Mouse (Mus musculus) mouse embryonic stem cell (cell line): Measurements from ENCODE around the gene Ube4b.
"Not testable (repeated sequence)": the region's sequence is repeated elsewhere in the genome, so short reads cannot be mapped to it uniquely, and the experiment has no call there.

ENCODE experiments used
- in situ Hi-C, 2 experiments: fragments of 300-500 bp; cut with MboI; formaldehyde crosslinking; loops; 1 replicate in 1 of 2; 3 replicates in 1 of 2; pipeline ENCODE4 v1.14.3; 2019 to 2020; ENCODE audit warnings: low sequenced_read_pairs in 2 of 2, low pct_unique_long_range_greater_than_20kb in 1 of 2, mixed read lengths in 1 of 2; ENCODE audit not compliant: unreplicated experiment in 1 of 2

The Ube4b gene

DNA sequence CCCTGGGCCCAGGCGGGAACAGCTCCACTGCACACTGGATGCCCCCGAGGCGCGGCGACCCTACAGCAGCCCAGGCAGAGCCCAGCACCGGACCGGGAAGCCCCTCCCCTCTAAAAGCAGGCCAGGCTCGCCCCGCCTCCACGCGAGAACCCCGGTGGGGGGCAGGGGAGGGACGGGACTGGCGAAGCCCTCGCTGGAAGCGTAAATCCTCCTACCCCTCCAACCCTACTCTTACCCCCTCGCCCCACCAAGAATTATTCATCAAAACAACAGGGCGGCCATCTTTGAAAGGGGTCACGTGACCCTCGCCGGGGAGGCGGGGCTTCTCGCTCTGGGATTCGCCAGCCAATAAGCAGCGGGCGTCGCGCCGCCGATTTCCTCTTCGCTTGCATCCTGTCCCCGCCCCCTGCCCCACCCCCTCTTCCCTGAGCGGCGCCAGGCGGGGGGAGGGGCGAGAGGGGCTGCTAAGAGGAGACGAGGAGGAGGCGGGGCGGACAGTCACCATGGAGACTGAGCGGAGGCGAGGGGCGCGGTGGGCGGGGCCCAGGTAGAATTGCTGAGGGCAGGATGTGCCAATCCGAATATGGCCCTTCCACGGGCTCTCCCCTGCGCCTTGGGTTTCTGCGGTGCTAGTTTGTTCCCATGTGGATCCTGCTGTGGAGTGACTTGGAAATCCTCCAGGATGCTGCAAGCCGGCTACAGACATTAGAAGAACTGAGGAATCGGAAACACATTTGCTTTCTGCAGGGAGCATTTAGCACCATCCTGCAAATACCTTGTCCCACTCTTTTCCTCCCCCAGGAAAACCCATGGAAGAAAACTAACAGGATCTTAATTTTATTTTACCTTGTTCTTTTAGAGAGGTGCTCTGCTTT lies at the start of gene Ube4b:
Ube4b (minus strand) TSS at position 425 of the 875 bp plus-strand sequence.
- in situ Hi-C loops = no loop called here

DNA sequence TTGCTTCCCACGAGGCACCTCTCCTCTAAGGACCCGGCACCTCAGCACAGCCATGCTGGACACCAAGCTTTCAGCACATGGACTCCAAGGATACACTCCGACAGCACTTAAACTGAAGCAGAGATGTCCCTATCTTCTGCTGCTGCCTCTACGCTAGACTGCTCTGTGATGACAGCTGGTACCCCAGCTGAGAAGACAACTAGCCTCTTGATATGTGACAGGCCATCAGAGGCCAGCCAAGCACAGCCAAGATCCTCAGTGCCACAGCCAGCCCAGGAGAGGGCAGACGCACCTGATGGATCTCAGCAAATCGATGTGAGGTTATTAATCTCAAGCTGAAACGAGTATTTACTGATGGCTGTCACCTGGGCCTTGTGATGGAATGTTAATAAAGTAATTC lies 48.5 kb upstream of the Ube4b start:
- in situ Hi-C loops = no loop called here

DNA sequence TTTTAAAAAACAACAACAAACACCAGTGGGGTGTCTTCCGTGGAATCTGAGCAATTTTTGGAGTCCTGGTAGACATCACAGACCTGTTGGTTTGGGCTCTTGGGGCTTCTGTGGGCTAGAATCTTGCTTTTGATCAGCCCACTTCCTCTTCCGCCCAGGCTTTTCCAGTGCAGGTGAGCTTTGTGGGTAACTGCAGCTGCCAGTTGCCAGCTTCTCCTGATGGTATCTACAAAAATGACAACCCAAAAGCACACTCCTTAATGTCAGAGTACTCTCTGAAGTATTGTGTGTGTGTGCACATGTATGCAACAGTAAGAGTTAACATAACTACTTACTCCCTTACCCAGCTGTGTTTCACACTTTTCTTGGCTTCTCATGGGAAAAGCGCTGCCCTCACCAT lies 43.0 kb upstream of the Ube4b start:
- in situ Hi-C loops = loop anchor here in 1 of 2 experiments (10.0 kb wide), 1 partner anchor 55 kb away; no protein-coding TSS in a partner anchor

DNA sequence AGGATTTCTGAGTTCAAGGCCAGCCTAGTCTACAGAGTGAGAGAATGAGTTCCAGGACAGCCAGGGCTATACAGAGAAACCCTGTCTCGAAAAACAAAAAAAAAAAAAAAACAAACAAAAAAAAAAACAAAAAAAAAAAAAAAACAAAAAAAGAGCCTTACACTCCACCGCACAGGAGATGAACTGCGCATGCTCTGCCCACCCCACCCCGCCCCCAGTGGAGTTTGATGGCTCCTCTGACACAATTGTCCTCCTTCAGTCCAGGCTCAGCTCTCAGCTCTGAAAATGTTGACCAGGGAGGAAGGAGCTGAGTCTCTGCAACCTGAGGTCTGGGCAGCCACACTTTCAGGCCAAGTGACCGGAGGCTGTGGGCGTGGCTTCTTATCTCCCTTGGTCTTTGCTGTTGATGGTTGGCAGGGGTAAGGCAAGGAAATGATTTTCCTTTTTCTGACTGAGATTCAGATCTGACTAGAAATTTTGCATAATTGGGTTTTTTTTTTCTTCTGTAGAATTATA lies 36.9 kb upstream of the Ube4b start:
- in situ Hi-C loops = loop anchor here in 1 of 2 experiments (10.0 kb wide), 1 partner anchor 61 kb away; no protein-coding TSS in a partner anchor

DNA sequence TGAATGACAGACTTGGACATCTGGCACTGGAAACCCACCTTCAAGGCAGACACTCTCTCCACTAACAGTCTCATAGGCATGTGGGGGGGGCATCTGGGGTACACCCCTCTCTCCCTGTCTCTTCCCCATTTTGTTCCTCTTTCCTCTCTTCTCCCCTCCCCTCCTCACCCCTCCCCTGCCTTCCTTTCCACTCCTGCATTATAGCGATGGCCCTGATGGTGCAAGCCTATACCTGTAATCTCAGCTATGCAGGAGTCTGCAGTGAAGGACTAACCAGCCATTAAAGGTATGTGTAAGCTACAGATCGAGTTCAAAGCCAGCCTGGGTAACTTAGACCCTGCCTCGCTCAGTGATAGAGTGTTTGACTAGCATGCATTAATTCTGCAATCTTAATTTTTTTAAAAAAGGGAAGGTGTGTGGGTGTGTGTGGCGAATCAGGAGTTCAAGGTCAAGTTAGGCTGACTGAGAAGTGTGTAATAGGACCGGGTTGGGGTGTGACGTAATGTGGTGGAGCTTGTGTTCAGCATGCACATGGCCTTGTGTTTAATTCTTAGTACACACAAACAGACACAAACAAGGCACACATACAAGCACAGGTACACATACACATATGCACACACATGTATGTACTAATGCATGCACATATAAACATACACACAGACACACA lies 35.9 kb upstream of the Ube4b start:
- in situ Hi-C loops = loop anchor here in 1 of 2 experiments (10.0 kb wide), 1 partner anchor 62 kb away; no protein-coding TSS in a partner anchor

DNA sequence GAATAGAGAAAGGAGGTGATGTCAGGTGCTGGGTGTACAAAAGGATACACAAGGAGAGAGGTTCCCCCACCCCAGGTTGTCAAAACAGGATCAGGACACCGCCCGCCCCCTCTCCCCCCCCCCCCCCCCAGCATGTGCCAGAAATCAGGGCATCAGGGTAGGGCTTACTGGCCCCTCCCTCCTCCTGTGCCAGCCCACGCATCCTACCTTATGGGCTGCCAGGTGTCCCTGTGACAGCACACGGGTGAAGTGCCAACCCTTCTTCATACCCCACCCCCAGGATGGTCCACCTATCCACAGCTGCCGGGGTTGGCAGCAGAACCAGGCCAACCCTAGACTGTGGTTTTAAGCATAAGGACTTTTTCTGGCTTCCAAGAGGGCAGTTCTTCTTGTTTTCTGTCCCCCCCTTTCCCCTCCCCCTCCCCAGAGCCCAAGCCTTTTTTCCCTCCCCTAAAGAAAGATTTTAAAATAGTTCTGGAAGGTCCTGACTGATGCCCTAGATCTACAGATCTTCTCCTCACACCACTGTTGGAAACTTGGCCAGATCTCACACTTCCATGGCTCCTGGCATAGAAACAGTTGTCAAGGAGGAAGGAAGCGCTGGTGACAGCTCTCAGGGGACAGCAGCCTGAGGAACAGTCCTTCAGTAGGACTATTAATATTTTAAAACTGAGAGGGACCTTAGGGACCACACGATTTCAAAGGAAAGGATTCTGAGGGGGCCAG lies 35.2 kb upstream of the Ube4b start:
- in situ Hi-C loops = loop anchor here in 1 of 2 experiments (10.0 kb wide), 1 partner anchor 63 kb away; no protein-coding TSS in a partner anchor

DNA sequence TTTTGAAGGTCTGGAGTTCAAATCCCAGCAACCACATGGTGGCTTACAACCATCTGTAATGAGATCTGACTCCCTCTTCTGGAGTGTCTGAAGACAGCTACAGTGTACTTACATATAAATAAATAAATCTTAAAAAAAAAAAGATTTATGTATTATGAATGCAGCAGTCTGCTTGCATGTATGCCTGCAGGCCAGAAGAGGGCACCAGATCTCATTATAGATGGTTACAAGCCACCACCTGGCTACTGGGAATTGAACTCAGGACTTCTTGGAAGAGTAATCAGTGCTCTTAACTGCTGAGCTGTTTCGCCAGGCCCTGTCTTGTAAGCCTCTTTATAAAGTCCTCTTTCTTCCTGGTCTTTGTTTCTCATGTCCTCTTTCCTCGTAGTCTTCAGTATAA lies 33.9 kb upstream of the Ube4b start:
- in situ Hi-C loops = loop anchor here in 1 of 2 experiments (10.0 kb wide), 1 partner anchor 64 kb away; no protein-coding TSS in a partner anchor

DNA sequence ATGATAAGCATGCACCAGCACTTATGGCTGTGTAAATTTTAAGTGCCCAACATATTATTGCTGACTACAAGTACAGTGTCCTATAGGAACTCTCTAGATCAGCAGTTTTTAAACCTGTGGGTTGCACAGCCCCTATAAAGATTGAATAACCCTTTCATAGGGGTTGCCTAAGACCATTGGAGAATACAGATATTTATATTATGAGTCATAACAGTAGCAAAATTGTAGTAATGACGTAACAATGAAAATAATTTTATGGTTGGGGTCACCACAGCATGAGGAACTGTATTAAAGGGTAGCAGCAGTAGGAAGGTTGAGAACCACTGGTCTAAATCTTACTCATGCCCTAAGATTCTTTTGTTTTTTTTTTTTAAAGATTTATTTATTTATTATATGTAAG lies 32.9 kb upstream of the Ube4b start:
- in situ Hi-C loops = no loop called here

DNA sequence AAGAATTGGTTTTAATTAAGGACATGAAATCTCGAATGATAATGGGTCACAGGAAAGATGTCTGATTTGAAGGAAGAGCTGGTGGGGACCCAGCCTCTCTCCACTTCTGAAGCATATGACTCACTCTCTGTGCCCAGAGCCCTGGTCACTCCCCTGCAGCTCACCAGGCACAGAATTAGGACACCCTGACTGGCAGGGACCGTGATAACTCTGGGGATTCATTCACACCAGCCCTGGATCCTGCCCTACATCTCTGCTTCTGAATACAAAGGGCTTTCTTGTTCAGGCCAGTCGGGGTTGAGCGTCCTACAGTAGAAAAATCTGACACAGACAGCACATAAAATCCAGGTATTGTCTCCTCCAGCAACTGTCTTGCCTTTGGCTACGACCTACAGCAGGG lies 32.0 kb upstream of the Ube4b start:
- in situ Hi-C loops = no loop called here

DNA sequence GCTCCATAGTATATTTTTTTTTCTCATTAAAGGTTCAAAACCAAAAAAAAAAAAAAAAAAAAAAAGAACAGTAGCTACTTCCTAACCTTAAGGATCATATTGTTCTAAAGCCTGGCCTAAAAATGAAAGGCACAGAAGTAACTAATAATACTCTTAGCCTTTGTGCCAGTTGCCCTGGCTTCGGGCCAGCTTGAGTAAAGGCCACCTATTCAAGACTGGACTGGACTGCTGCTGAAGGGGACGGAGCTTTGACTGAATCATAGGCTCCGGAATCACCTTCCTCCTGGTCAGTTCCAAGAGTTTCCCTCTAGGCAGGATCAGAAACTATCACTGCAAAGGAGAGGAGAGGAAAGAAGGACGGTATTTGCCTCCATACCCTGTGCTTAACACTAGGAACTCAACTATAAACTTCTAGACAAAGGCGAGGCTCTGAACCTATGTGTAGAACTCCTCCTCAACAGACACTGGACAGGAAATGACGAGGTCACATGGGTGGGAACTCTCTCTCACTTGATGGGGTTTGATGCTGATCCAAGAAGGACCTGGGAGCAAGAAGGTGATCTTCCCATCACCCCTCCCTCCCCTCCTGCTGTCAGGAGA lies 31.4 kb upstream of the Ube4b start:
- in situ Hi-C loops = no loop called here

DNA sequence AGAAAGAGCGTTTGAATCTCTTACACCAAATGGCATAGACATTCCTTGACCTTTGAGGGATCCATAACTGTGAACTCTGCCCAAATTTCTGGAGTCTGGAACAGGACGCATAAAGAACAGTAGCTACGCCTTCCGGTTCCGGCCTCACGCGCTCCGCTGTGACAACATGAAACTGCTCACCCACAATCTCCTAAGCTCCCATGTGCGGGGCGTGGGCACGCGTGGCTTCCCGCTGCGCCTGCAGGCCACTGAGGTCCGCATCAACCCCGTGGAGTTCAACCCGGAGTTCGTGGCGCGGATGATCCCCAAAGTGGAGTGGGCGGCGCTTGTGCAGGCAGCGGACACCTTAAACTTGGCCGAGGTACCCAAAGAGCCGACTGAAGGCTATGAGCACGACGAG lies 30.6 kb upstream of the Ube4b start:
- in situ Hi-C loops = not testable (repeated sequence)

DNA sequence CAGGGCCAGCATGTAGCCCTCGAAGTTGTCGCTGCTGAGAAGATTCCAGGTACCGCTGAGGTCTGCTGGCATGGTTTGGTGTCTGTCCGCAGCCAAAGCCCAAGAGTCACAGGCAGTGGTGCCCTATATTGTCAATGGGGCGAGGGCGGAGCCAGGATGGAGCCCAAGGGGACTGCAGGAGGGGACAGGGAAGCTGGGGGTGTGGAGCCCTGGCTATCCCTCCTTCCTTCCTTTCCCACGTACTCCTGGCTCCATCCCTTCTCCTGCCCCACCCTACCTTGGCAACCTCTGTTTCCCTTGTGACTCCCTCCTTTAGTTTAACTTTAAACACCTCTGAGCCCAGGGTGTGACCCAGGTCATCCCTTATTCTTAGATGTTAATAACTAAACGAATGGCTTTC lies 28.3 kb upstream of the Ube4b start, which contains the start of gene Rbp7:
Rbp7 (minus strand) TSS at position 100 of the 400 bp plus-strand sequence.
- in situ Hi-C loops = loop anchor here in 1 of 2 experiments (5.0 kb wide), 1 partner anchor 92 kb away; no protein-coding TSS in a partner anchor

DNA sequence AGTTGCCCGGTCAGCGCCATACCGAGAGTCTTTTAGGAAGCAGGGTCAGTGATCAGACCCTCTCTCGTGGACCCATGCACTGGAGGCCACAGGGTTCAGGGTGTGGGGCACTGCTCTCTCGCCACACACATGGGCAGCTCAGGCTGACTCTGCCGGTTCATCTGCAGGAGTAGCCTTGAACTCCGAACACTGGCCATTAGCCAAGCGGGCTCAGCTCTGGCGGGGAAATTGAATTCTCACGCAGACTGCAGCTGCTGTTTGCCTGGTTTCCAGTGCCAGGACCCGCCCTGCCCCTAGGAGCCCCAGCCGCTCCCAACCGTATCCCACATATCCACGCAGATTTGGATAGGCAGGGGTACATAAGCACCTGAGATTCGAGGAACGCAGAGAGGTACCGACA lies 27.7 kb upstream of the Ube4b start:
- in situ Hi-C loops = loop anchor here in 1 of 2 experiments (5.0 kb wide), 1 partner anchor 93 kb away; no protein-coding TSS in a partner anchor

DNA sequence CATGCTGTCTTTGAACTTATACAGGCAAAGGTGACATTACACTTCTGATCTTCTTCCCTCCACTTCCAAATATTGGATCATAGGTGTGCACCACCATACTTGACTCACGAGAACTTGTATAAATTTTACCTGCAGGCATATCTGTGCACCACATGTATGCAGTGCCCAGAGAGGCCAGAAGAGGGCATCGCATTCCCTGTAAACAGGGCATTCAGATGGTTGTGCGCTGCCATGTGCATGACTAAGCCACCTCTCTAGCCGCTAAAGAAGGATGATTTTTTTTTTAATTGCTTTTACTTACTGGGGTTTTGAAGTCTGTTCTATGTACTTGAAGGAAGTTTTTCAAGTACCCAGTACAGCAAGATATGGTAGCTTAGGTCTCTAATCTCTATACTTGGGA lies 27.1 kb upstream of the Ube4b start:
- in situ Hi-C loops = loop anchor here in 1 of 2 experiments (5.0 kb wide), 1 partner anchor 94 kb away; no protein-coding TSS in a partner anchor

DNA sequence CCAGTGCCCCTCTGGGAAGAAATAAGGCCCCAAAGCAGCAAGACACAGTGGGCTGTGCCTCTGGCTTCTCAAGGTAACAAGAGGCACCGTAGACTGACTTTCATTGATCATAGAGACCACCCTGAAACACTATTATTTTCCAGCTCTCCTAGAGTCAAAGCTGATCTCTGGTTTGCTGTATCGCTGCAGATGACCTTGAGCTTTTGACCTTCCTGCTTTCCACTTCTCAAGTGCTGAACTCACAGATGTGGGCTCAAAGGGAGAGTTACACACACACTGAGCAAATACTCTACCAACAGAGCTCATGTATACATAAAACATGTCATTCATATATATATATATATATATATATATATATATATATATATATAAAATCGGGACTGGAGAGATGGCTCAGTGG lies 24.1 kb upstream of the Ube4b start:
- in situ Hi-C loops = loop anchor here in 1 of 2 experiments (5.0 kb wide), 1 partner anchor 97 kb away; no protein-coding TSS in a partner anchor

DNA sequence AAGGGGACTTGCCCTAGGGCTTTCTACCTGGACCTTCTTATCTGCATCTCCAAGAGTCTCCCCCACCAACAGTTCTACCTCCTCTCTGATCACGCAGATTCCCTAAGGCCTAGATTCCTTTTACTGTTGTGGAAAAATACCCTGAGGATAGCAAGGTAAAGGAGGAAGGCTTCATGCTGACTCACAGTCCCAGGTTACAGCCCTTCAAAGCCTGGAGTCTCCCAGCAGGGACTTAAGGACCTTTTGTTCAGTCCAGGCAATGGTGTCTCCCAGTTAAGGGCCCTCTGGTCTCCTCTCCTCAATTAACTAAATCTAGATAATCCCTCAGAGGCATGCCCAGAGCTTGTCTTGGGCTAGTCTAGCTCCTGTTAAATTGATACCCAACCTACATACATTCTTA lies 19.8 kb upstream of the Ube4b start:
- in situ Hi-C loops = no loop called here

DNA sequence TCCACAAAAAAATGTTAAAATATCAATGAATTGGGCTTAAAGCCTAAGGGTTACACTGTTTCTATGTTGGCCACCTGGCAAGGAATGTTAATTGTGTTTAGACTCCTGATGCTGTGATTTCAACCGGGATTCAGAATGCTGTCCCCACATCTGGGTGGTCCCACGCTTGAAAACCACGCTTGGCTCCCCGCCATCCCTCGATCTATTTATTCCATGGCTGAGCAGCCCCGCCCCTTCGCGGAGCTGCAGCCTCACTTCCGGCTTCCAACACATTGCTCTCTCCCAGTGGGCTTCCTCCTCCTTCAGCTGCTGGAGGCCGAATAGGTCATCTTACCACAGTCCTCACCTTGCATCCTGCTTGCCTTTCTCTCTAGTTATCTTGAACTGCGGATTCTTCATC lies 19.3 kb upstream of the Ube4b start:
- in situ Hi-C loops = no loop called here
